Mouse (Mus musculus) T-cell, adult 2 months (primary cell): Measurements from ENCODE around the gene Cxcr6.
A peak's percentile ranks its signal among the peaks of the same experiment; 100 is the strongest.

Experiments used
- DNase-seq: peaks from one replicate; pipeline ENCODE4 v3.0.0; 2022; ENCODE audit warnings: low spot score

Cxcr6 gene

GRCm38 (mm10) chr9:123806267-123806666 lies at the start of gene Cxcr6:
Gene Cxcr6, plus strand, starts transcription at chr9:123806475.
- peak; percentile 77 for DNase-seq

- peak; percentile 85 for DNase-seq
Measured at GRCm38 (mm10) chr9:123756752-123757151, 49.5 kb upstream of the Cxcr6 start.

- no peak for DNase-seq
Measured at GRCm38 (mm10) chr9:123757326-123757725, 48.9 kb upstream of the Cxcr6 start.

DNA sequence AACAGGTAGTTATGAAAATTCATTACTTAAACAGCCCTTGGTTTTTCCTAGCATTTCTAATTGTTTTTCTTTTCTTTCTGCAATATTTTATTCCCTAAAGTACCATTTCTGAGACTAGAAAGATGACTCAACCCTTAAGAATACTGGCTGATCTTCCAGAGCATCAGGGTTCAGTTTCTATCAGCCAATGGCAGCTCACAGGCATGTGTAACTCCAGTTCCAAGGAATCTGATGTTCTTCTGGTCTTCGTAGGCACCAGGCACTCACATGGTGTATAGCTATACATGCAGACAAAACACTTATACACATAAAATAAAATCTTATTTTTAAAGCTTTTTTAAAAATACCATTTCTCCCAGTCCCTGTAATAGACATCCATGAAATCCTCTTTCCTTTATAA lies 48.1 kb upstream of the Cxcr6 start:
- no peak for DNase-seq

DNA sequence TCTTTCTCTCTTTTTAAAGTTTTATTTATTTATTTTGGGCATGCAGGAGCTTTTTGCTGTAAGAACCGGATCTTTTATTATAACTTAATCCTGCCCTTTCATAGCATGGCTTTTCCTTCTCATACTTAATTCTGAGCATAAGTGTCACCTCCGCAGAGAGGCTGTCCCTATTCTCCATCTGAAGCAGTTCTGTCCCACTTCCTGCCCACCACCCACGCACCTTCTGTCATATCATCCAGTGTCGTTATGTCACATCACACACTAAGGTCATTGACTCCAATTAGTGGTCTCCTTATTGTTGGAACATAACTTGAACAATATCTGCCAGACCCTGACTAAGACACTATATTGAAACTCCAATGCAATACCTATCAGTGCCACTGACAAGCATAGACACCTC lies 47.6 kb upstream of the Cxcr6 start:
- peak; percentile 52 for DNase-seq

- DNase-seq = no peak
Measured at GRCm38 (mm10) chr9:123760806-123761205, 45.5 kb upstream of the Cxcr6 start.

DNA sequence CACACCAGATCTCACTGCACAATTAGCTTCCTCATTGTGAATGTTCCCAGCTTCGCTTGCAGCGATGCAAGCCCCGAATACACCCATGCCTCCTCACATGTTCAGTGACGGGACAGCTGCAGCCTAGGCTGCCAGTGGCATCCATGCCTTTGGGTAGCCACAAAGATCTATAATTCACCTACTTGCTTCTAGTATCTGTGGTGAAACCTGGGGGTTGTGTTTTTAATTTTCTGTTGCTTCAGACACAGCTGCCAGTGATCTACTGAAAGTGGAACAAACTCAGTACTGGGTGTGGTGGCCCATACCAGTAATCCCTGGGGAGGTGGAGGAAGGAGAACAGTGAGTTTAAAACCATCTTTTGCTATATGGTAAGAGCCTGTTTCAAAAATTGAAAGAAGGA lies 43.4 kb upstream of the Cxcr6 start:
- no peak for DNase-seq

GRCm38 (mm10) chr9:123763771-123764170 lies 42.5 kb upstream of the Cxcr6 start:
- peak; percentile 55 for DNase-seq

DNA sequence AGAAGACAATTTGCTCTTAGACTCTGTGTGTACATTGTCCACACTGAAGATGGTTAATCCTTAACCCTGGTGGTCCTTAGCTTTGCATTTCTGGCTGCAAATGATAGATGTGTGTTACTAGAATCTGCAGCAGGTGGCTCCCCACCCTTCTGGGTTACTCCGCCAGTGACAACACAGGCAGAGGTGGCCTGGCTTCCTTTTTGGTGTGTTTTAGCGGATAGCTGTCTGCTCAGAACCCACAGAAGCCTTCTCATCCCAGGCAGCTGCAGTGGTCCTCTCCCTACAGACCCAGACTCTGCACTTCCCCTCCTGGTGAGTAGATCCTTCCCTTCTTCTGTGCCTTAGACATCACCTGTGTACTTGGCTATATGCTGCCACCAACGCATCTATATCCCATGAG lies 39.3 kb upstream of the Cxcr6 start:
- DNase-seq = peak; percentile 42

GRCm38 (mm10) chr9:123768443-123768842 lies 37.8 kb upstream of the Cxcr6 start:
- no peak for DNase-seq

DNA sequence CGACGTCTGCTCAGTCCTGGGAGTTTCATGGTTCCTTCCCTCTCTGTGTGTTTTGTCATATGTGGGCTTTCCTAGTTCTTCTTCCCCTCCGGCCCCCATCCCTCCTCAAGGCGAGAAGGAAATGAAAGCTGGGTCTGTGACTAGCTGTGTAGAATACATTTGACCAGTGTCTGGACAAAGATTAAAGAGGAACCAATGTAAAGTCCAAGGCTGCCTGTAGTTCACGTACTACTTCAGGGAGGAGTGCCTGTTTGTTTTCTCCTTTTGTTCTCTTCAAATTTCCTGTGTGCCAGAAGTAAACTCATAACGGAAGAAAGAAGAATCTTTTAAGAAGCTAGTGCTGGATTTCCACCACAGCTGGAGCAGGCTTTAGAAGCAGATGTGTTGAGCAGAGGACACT lies 36.7 kb upstream of the Cxcr6 start:
- no peak for DNase-seq

- peak; percentile 44 for DNase-seq
Measured at GRCm38 (mm10) chr9:123773299-123773698, 33.0 kb upstream of the Cxcr6 start.

DNA sequence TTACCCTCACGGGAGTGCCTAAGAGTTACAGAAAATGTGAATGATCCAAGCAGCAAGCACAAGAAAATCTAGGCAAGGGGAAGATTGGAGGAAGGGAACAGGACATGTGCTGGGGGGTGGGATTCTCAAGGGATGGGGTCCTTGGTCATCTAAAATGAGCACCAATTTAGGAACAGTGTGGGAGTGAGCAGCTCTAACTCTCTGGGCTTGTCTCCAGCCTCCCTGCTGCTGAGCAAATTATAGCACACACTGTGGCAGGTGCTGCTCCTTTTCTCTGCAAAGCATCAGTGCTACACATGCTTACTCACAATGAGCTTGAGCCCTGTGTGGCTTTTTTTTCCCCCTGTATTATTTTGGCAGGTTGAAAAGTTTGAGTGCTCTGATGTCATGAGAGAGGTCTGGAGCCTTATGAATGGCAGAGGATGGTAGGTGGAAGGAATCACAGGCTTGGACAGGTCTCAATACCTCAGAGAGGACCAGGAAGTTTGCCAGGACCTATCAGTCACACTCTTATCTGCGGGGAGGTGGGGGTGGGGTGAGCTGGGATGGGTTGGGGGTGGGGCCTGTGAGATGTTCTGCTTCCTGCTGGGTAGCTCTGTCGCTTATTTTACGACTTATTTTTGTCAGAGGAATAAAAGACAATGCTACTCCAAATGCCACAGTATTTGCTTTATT lies 17.3 kb upstream of the Cxcr6 start:
- no peak for DNase-seq

DNA sequence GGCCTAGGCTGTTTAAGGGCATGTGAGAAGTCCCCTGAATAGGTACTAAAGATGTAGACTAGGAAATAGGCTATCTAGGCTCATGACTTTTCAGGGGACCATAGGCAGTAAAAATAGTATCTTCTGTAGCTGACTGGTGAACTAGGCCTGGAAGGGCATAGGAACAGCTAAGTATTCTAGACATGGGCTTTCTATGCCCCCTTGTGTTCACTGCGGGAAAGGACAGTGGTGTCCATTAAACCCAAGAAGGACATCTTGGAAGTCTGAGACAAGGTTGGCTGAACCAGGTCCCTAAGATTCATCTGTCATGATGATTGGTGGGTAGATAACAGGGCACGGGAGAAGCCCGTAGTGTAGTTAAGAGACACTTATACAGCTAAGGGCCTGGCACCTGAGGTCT lies 10.1 kb upstream of the Cxcr6 start:
- peak; percentile 63 for DNase-seq

- DNase-seq = no peak
Measured at GRCm38 (mm10) chr9:123801527-123801926, 4.7 kb upstream of the Cxcr6 start.

GRCm38 (mm10) chr9:123802421-123802820 lies 3.9 kb upstream of the Cxcr6 start:
- DNase-seq = no peak

GRCm38 (mm10) chr9:123802896-123803295 lies 3.4 kb upstream of the Cxcr6 start:
- no peak for DNase-seq

DNA sequence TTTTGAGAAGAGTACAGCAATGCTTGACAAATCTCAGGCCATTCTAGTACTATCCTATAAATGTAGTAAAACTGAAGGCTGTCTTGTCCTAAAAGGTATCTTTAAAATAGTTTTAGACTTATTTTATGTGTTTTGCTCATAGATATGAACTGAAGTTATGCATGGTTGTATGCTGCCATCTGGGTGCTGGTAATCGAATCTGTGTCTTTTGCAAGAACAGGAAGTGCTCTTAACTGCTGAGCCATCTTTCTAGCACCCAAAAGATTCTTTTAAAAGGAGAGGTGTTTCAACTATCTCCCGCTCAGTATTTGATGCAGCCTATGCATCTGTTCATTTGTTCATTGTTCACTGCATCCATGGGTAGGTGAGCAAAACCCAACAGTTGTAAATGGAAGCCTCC lies 1.0 kb upstream of the Cxcr6 start:
- no peak for DNase-seq

GRCm38 (mm10) chr9:123808583-123808982 lies 2.3 kb downstream of the Cxcr6 start:
- DNase-seq = peak; percentile 19

GRCm38 (mm10) chr9:123811831-123812230 lies 5.6 kb downstream of the Cxcr6 start:
- DNase-seq = peak; percentile 49

DNA sequence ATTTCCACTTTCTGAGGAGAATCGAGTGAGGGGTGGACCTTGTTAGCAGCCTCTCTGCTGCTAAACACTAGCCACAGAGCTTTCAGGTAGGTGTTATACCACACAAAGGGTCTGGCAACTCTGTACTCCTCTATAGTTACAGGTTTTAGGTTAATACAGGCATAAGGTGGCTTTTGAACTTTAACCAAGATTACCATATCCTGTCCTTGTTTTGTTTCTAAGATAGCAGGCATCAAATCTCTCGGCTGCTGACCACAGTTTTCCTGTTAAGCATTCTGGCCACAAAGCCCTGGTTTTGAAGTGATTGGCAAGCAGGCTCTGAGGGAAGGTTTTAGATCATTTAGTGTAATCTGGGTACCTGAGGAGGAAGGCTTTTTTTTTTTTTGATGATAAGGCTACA lies 8.1 kb downstream of the Cxcr6 start:
- DNase-seq = peak; percentile 83

DNA sequence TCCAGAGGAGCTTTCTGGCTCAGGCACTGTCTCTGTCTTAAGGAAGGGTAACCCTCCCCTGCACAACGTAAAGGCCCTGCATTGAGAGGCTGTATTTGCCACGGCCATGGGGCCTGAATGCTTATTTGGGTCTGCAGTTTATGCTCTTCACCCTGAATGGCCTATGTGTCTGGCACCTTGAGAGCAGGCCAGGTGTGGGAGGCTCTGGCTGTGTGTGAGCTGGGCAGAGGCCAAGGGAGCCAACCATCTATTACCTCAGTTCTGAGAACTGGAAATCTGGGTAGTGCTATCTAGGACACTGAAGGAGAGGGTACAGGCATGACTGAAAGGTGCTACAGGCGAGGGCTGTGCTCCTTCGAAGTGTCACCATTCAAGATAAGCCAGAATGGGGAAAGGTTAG lies 8.5 kb downstream of the Cxcr6 start:
- no peak for DNase-seq

DNA sequence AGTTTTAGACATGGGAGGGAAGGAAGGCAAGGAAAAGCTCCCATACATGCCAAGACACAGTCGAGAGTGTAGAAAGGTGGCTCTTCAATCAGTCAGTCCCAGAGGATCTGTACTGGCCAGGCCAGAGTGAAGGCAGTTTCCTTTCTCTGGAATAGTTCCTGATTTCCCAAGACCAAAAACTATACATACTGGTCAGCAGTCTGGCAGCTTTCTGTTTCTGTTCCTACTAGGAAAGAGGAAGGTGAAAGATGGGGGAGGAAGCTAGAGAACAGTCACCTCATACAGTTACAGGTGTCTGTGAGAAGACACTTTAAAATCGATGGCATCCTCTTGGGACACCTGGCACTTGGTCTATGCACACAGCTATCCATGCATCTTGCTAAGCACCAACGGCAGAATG lies 9.2 kb downstream of the Cxcr6 start:
- DNase-seq = no peak

DNA sequence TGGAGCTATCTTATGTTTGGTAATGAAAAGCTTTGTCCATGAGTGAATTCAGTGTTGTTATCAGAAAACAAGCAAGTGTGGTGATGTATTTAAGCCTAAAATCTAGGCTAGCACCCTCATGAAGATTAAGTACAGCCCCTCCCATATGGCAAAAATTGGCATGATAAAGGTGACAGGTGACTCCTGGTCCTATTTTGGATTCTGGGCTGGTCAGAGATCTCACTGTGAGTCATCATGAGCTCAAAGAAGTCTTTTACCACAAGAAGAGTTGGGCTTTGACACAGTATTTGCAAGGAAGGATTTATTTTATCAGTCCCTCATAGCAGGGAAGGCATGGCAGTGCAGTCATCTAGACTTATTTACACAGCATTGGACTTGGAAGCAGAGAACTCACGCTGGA lies 9.7 kb downstream of the Cxcr6 start:
- DNase-seq = no peak

- no peak for DNase-seq
Measured at GRCm38 (mm10) chr9:123818601-123819000, 12.3 kb downstream of the Cxcr6 start.
